Mouse (Mus musculus) MEL (cell line): ENCODE measurements around the gene Samm50. TPM values are rescaled to one million over a fixed set of nuclear protein-coding genes. Genes with fewer than 3 reads are reported as not detected.
A peak's percentile ranks its signal among the peaks of the same experiment; 100 is the strongest.

Source experiments
- DNase-seq: peaks from one replicate; pipeline ENCODE4 v3.0.0; 2011; ENCODE audit warnings: low read depth, low spot score
- H3K27ac ChIP-seq: 2 replicates; pipeline ENCODE4 v1.5.1; 2012; ENCODE audit warnings: low read depth, mild to moderate bottlenecking, control low read depth, low read length, moderate library complexity; ENCODE audit not compliant: control insufficient read depth
- H3K27me3 ChIP-seq, 2 experiments: fragments of 150-350 bp in 1 of 2; sonication (generic) in 1 of 2; 2 replicates each; pipeline ENCODE4 v1.6.1; 2012; ENCODE audit warnings: low read length in 2 of 2, mild to moderate bottlenecking in 2 of 2, improper control_type of control experiment in 1 of 2, moderate library complexity in 1 of 2; ENCODE audit not compliant: insufficient read depth in 2 of 2, control insufficient read depth in 1 of 2
- H3K36me3 ChIP-seq, 2 experiments: 2 replicates each; pipeline ENCODE4 v1.6.1; 2012 to 2014; ENCODE audit warnings: low read length in 2 of 2, improper control_type of control experiment in 1 of 2, inconsistent platforms in 1 of 2, mild to moderate bottlenecking in 1 of 2; ENCODE audit not compliant: insufficient read depth in 2 of 2, control insufficient read depth in 1 of 2
- H3K4me1 ChIP-seq, 2 experiments: fragments of 150-350 bp in 1 of 2; sonication (generic) in 1 of 2; 2 replicates each; pipeline ENCODE4 v1.6.1; 2012; ENCODE audit warnings: low read length in 2 of 2, improper control_type of control experiment in 1 of 2, mild to moderate bottlenecking in 1 of 2; ENCODE audit not compliant: insufficient read depth in 2 of 2, control insufficient read depth in 1 of 2
- H3K4me3 ChIP-seq, 2 experiments: fragments of 150-350 bp in 1 of 2; sonication (generic) in 1 of 2; 2 replicates each; pipeline ENCODE4 v1.5.1; 2012; ENCODE audit warnings: low read depth in 2 of 2, low read length in 2 of 2, mild to moderate bottlenecking in 2 of 2, moderate library complexity in 2 of 2, control low read depth in 1 of 2, improper control_type of control experiment in 1 of 2; ENCODE audit not compliant: control insufficient read depth in 1 of 2, insufficient read depth in 1 of 2
- H3K79me2 ChIP-seq: 2 replicates; pipeline ENCODE4 v1.6.1; 2012; ENCODE audit warnings: mild to moderate bottlenecking, low read length, moderate library complexity; ENCODE audit not compliant: control insufficient read depth, poor library complexity, insufficient read depth
- H3K9ac ChIP-seq: 2 replicates; pipeline ENCODE4 v1.6.1; 2012; ENCODE audit warnings: low read depth, mild to moderate bottlenecking, control low read depth, low read length, moderate library complexity; ENCODE audit not compliant: control insufficient read depth, poor library complexity, severe bottlenecking
- H3K9me3 ChIP-seq: fragments of 150-350 bp; sonication (generic); replicated peaks from 2 replicates; pipeline ENCODE4 v1.6.1; 2012; ENCODE audit warnings: mild to moderate bottlenecking, low read length, improper control_type of control experiment, moderate library complexity; ENCODE audit not compliant: insufficient read depth
- CHD1 ChIP-seq: IDR thresholded peaks from 2 replicates; pipeline ENCODE4 v1.6.1; 2012; ENCODE audit warnings: low read depth, mild to moderate bottlenecking, inconsistent platforms, low read length, improper control_type of control experiment
- CHD2 ChIP-seq: IDR thresholded peaks from 2 replicates; pipeline ENCODE4 v1.6.1; 2011; ENCODE audit warnings: low read length, improper control_type of control experiment
- ELF1 ChIP-seq: IDR thresholded peaks from 2 replicates; pipeline ENCODE4 v1.6.1; 2014; ENCODE audit warnings: low read depth, mild to moderate bottlenecking, inconsistent platforms, low read length, improper control_type of control experiment, moderate library complexity
- ETS1 ChIP-seq: IDR thresholded peaks from 2 replicates; pipeline ENCODE4 v1.6.1; 2012; ENCODE audit warnings: low read depth, mild to moderate bottlenecking, inconsistent platforms, low read length, improper control_type of control experiment, moderate library complexity
- GABPA ChIP-seq: IDR thresholded peaks from 2 replicates; pipeline ENCODE4 v1.6.1; 2012; ENCODE audit warnings: low read depth, mild to moderate bottlenecking, inconsistent platforms, low read length, improper control_type of control experiment, moderate library complexity
- GATA1 ChIP-seq: IDR thresholded peaks from 2 replicates; pipeline ENCODE4 v1.6.1; 2011; ENCODE audit warnings: low read depth, low read length, improper control_type of control experiment
- HCFC1 ChIP-seq: IDR thresholded peaks from 2 replicates; pipeline ENCODE4 v1.6.1; 2012; ENCODE audit warnings: low read depth, mild to moderate bottlenecking, inconsistent platforms, low read length, improper control_type of control experiment, moderate library complexity
- JUND ChIP-seq: IDR thresholded peaks from 2 replicates; pipeline ENCODE4 v1.6.1; 2011; ENCODE audit warnings: low read depth, mild to moderate bottlenecking, improper control_type of control experiment, low read length
- KAT2A ChIP-seq: conservative IDR thresholded peaks from 2 replicates; pipeline ENCODE4 v1.6.1; 2012; ENCODE audit warnings: low read depth, low read length, improper control_type of control experiment, inconsistent platforms
- MAFK ChIP-seq: IDR thresholded peaks from 2 replicates; pipeline ENCODE4 v1.6.1; 2011; ENCODE audit warnings: low read depth, mild to moderate bottlenecking, low read length, improper control_type of control experiment, borderline replicate concordance
- MAX ChIP-seq: IDR thresholded peaks from 2 replicates; pipeline ENCODE4 v1.6.1; 2011; ENCODE audit warnings: low read length, improper control_type of control experiment
- MEF2A ChIP-seq: IDR thresholded peaks from 2 replicates; pipeline ENCODE4 v1.6.1; 2014; ENCODE audit warnings: low read depth, mild to moderate bottlenecking, inconsistent platforms, low read length, improper control_type of control experiment; ENCODE audit not compliant: poor library complexity, insufficient replicate concordance, severe bottlenecking; ENCODE audit errors: extremely low read depth
- MXI1 ChIP-seq: IDR thresholded peaks from 2 replicates; pipeline ENCODE4 v1.6.1; 2011; ENCODE audit warnings: mild to moderate bottlenecking, low read depth, low read length, improper control_type of control experiment
- MYB ChIP-seq: IDR thresholded peaks from 2 replicates; pipeline ENCODE4 v1.6.1; 2011; ENCODE audit warnings: mild to moderate bottlenecking, low read depth, low read length, improper control_type of control experiment
- MYC ChIP-seq: IDR thresholded peaks from 2 replicates; pipeline ENCODE4 v1.6.1; 2011; ENCODE audit warnings: low read depth, mild to moderate bottlenecking, low read length, improper control_type of control experiment, moderate library complexity
- NELFE ChIP-seq: IDR thresholded peaks from 2 replicates; pipeline ENCODE4 v1.6.1; 2011; ENCODE audit warnings: low read depth, low read length, improper control_type of control experiment
- NRF1 ChIP-seq: IDR thresholded peaks from 2 replicates; pipeline ENCODE4 v1.6.1; 2014; ENCODE audit warnings: low read depth, mild to moderate bottlenecking, inconsistent platforms, low read length, improper control_type of control experiment, moderate library complexity; ENCODE audit not compliant: poor library complexity, insufficient read depth, severe bottlenecking
- POLR2A ChIP-seq, 2 experiments: IDR thresholded peaks; 2 replicates each; pipeline ENCODE4 v1.6.1; 2011 to 2012; ENCODE audit warnings: low read length in 2 of 2, mild to moderate bottlenecking in 2 of 2, control low read depth in 1 of 2, improper control_type of control experiment in 1 of 2, low read depth in 1 of 2, moderate library complexity in 1 of 2; ENCODE audit not compliant: control insufficient read depth in 1 of 2, insufficient read depth in 1 of 2, poor library complexity in 1 of 2
- POLR2AphosphoS2 ChIP-seq: IDR thresholded peaks from 2 replicates; pipeline ENCODE4 v1.6.1; 2011; ENCODE audit warnings: low read length, improper control_type of control experiment
- POLR2AphosphoS5 ChIP-seq: IDR thresholded peaks from 2 replicates; pipeline ENCODE4 v1.6.1; 2012; ENCODE audit warnings: low read depth, borderline replicate concordance, mild to moderate bottlenecking, inconsistent platforms, low read length, moderate library complexity, mixed read lengths
- RAD21 ChIP-seq: IDR thresholded peaks from 2 replicates; pipeline ENCODE4 v1.6.1; 2011; ENCODE audit warnings: mild to moderate bottlenecking, low read depth, low read length, improper control_type of control experiment
- RCOR1 ChIP-seq: IDR thresholded peaks from 2 replicates; pipeline ENCODE4 v1.6.1; 2012; ENCODE audit warnings: low read depth, mild to moderate bottlenecking, inconsistent platforms, low read length, improper control_type of control experiment
- SIN3A ChIP-seq: IDR thresholded peaks from 2 replicates; pipeline ENCODE4 v1.6.1; 2012; ENCODE audit warnings: low read length, improper control_type of control experiment, inconsistent platforms
- SMC3 ChIP-seq: IDR thresholded peaks from 2 replicates; pipeline ENCODE4 v1.6.1; 2011; ENCODE audit warnings: low read depth, low read length, improper control_type of control experiment
- TAL1 ChIP-seq: IDR thresholded peaks from 2 replicates; pipeline ENCODE4 v1.6.1; 2012; ENCODE audit warnings: mild to moderate bottlenecking, inconsistent platforms, low read length, moderate library complexity, mixed read lengths
- TBP ChIP-seq: IDR thresholded peaks from 2 replicates; pipeline ENCODE4 v1.8.0; 2011; ENCODE audit warnings: low read depth, low read length, improper control_type of control experiment
- TCF12 ChIP-seq: IDR thresholded peaks from 2 replicates; pipeline ENCODE4 v1.6.1; 2014; ENCODE audit warnings: low read depth, mild to moderate bottlenecking, inconsistent platforms, low read length, improper control_type of control experiment, moderate library complexity
- UBTF ChIP-seq: IDR thresholded peaks from 2 replicates; pipeline ENCODE4 v1.6.1; 2012; ENCODE audit warnings: low read depth, mild to moderate bottlenecking, inconsistent platforms, low read length, improper control_type of control experiment, moderate library complexity, borderline replicate concordance; ENCODE audit not compliant: insufficient read depth
- USF1 ChIP-seq: IDR thresholded peaks from 2 replicates; pipeline ENCODE4 v1.6.1; 2014; ENCODE audit warnings: low read depth, mild to moderate bottlenecking, inconsistent platforms, low read length, improper control_type of control experiment, moderate library complexity
- USF2 ChIP-seq, 2 experiments: IDR thresholded peaks; 2 replicates each; pipeline ENCODE4 v1.6.1; 2011 to 2012; ENCODE audit warnings: improper control_type of control experiment in 2 of 2, low read length in 2 of 2, borderline replicate concordance in 1 of 2, inconsistent platforms in 1 of 2, low read depth in 1 of 2, mild to moderate bottlenecking in 1 of 2; ENCODE audit not compliant: insufficient read depth in 1 of 2
- ZC3H11A ChIP-seq: IDR thresholded peaks from 2 replicates; pipeline ENCODE4 v1.6.1; 2012; ENCODE audit warnings: low read depth, mild to moderate bottlenecking, inconsistent platforms, low read length, improper control_type of control experiment
- ZKSCAN1 ChIP-seq: IDR thresholded peaks from 2 replicates; pipeline ENCODE4 v1.6.1; 2012; ENCODE audit warnings: low read depth, mild to moderate bottlenecking, inconsistent platforms, low read length, improper control_type of control experiment, moderate library complexity
- ZMIZ1 ChIP-seq: IDR thresholded peaks from 2 replicates; pipeline ENCODE4 v1.6.1; 2012; ENCODE audit warnings: low read depth, mild to moderate bottlenecking, inconsistent platforms, low read length, improper control_type of control experiment, moderate library complexity
- ZNF384 ChIP-seq: IDR thresholded peaks from 2 replicates; pipeline ENCODE4 v1.6.1; 2012; ENCODE audit warnings: low read depth, mild to moderate bottlenecking, inconsistent platforms, low read length, improper control_type of control experiment
- polyA plus RNA-seq, 2 experiments: library from polyadenylated mRNA; stranded (reverse) in 1 of 2; unstranded in 1 of 2; fragments of >175 nt in 1 of 2; fragments of >200 nt in 1 of 2; gene quantifications; 2 replicates each; pipeline versions ENCODE4 v1.2.1 to v1.2.4; 2012; ENCODE audit warnings: low replicate concordance in 2 of 2, low read depth in 1 of 2; ENCODE audit not compliant: insufficient read length in 2 of 2, insufficient read depth in 1 of 2, missing spikeins in 1 of 2
- total RNA-seq: library from RNA; depleted of rRNA; stranded (reverse); fragments of 300-350 nt; gene quantifications from 2 replicates; pipeline ENCODE4 v1.2.3, GENCODE M21; 2012

Samm50 gene
- total and polyA plus RNA-seq, 3 experiments = 62.4 to 190 TPM; not detected in 1

DNA sequence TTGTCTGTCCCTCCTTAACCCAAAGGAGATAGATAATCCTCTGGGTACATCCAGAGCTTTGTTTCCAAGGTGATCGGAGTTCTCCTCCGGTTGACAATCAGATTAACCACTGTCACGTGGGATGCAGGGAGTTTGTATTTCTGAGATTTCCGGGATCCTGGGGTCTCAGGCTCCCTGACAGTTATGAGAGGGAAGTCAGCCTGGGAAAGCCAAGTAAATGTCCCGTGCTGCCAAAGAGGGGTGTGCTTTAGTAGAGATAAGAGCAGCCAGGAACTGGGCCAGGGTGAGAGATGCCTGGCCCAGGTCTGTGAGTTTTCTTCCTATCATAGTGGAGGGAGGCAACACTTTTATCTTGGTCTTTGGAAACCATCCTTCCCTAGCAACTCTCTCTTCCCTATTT is 38.6 kb downstream of the Samm50 start (continued):
- TF ChIP-seq TAL1 = peak; percentile 40
- no peak for TF ChIP-seq RAD21

DNA sequence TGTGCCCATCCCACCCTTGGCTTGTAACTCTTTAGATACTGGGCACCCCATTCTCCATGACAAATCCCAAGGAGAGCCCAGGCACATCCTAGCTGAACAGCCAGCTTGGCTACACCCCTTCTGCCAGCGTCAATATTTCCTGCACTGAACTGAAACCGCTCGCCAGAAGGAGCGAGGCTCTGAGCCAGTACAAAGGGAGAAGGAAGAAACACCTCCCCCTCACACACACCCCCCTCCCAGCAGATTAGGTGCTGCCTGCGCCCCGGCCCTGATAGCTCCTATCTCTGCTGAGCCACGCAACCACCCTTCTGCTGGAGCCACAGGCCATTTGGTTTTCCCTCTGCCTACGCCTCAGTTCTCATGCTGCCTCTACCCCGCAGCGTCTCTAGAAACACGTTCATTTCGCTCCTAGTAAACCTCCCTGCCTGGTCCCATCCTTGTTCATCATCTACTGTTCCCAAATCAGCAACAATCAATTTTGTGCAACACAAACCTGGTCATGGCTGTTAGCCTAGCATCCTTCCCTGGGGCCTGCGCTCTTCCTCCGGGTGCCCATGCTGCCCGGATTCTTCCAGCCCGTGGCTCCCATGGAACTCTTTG is 39.2 kb downstream of the Samm50 start:
- Histone ChIP-seq H3K27ac (peak overlapping the region; percentile 92), H3K9ac (peak overlapping the region; percentile 74)
- TF ChIP-seq NELFE (peak; percentile 56; the same call in 1 of the 2 replicates), GATA1 (peak; percentile 91), USF2 (IDR thresholded peaks at IDR 0.05; ENCODE audit: borderline replicate concordance in 1 of 2, insufficient read depth in 1 of 2, low read depth in 1 of 2, low read length in 2 of 2) (no peak), TBP (peak; percentile 72; the same call in 1 of the 2 replicates), MEF2A (no peak), MYC (peak; percentile 7; the same call in 1 of the 2 replicates), RCOR1 (peak; percentile 55; the same call in 1 of the 2 replicates), MYB (peak; percentile 57; the same call in 1 of the 2 replicates), SIN3A (peak; percentile 45; the same call in 1 of the 2 replicates), CHD1 (no peak), MXI1 (peak; percentile 77), CHD2 (no peak), ZKSCAN1 (no peak), ZNF384 (no peak), UBTF (no peak), KAT2A (no peak), POLR2A (IDR thresholded peaks at IDR 0.05; ENCODE audit: control insufficient read depth in 1 of 2, insufficient read depth in 1 of 2, low read depth in 1 of 2, low read length in 2 of 2, poor library complexity in 1 of 2) (peak in 1 of 2 experiments; percentile 72; a peak in 3 of 4 replicates), MAFK (no peak), ZMIZ1 (no peak), USF1 (no peak), POLR2AphosphoS5 (no peak), MAX (no peak), GABPA (no peak), POLR2AphosphoS2 (peak; percentile 28; the same call in 1 of the 2 replicates), SMC3 (no peak), TAL1 (peak; percentile 80), HCFC1 (no peak; the same call in 1 of the 2 replicates), ETS1 (peak; percentile 84), RAD21 (no peak), NRF1 (no peak), JUND (no peak), ZC3H11A (no peak), TCF12 (peak; percentile 95), ELF1 (no peak)

More for the DNA sequence above, 39.2 kb downstream of the Samm50 start:
- Histone ChIP-seq H3K4me1 (peaks cover 0 to 21% of the 10 kb centered on the region in 2 experiments; a peak in 2 of 4 replicates), H3K36me3 (peaks cover 0 to 11% of the 10 kb centered on the region in 2 experiments; a peak in 2 of 4 replicates), H3K9me3 (no peaks in the 10 kb centered on the region), H3K79me2 (peaks cover 20% of the 10 kb centered on the region), H3K4me3 (peak overlapping the region; percentile 67 to 89), H3K27me3 (no peaks in the 10 kb centered on the region)
- DNase-seq = peak; percentile 93
